Mouse (Mus musculus): ENCODE results near the gene Enkur.
"Not testable (repeated sequence)": the region's sequence is repeated elsewhere in the genome, so short reads cannot be mapped to it uniquely, and the experiment has no call there.

Gene Enkur

DNA sequence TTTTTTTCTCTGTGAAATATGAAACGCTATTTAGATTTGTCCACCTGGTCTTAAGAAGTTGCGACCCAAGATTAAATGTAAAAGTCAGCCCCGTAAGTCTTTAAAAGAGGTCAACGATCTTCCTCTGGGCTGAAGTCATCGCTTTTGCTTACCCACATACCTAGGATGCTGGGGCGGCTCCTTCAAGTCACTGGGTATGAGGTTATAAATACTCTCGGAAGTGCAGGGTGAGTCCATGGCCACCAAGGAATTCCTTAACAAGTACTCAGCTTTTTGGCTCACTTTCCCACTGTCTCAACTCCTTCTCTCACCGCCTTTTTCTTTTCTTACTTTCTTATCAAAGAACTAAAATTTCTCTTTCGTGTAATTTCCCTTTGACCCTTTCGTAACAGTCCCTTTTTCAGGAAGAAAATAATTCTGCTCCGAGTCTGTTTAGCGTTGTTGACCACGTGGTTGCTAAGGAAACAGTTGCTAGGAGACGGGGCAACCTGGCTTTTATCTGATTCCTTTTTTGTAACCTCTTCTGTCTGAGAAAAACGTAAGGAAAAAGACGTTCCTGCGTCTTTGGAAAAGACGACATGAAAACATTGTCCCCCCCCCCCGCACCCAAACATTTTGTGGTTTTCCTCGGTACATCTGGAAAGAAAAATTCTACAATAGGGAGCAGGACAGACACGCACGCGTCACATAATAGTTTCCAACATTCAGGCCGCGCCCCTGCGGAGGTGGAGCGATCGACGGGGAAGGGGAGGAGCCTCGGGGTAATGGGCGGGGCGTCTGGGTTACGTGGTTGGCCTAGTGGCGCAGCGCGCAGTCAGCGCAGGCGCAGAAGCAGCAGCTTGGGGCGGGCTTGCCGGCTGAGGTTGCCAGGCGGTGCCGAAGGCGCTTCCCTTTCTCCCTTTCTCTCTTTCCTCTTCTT, at the start of gene Enkur, which contains the start of gene Thnsl1:
Enkur (minus strand) TSS at position 454 of the 919 bp plus-strand sequence.
Thnsl1 (plus strand) TSS at position 813 of the 919 bp plus-strand sequence.
- DNase-seq, result peak; percentile 95

DNA sequence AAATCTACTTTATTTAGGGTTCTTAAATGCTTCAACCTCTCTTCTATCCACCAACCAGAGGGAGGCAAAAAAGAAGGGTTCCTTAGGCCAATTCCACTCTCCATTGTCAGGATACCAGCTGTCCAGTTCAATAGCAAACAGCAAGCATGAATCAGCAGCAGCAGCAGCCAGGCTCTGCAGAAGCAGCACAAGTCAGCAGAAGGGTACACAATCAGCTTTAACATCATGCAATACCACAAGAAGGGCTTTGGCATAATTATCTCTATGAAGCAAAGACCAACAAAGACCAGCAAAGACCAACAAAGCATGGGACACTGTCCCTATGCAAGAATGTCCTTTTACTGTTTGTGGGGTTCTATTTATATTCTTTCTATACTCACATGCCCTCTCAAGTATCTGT, 49.1 kb upstream of the Enkur start:
- no peak for DNase-seq

DNA sequence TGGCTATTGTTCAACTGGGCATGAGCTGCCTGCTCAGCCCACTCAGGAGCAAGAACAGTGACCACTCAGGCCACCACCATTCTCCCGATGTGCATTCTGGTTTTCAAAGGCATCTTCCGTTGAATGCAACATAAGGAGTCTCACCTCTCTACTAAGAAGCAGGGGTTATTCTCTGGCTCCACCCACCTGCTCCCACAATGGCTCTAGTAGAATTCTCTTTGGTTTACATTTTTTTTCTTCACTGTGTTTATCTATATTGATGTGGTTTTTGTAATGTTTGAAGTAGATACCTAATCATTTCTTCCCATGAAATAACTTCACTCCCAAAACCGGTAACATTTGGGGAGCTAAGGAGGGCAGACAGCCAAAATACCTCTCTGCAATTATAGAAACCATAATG, 48.5 kb upstream of the Enkur start:
- no peak for DNase-seq

DNA sequence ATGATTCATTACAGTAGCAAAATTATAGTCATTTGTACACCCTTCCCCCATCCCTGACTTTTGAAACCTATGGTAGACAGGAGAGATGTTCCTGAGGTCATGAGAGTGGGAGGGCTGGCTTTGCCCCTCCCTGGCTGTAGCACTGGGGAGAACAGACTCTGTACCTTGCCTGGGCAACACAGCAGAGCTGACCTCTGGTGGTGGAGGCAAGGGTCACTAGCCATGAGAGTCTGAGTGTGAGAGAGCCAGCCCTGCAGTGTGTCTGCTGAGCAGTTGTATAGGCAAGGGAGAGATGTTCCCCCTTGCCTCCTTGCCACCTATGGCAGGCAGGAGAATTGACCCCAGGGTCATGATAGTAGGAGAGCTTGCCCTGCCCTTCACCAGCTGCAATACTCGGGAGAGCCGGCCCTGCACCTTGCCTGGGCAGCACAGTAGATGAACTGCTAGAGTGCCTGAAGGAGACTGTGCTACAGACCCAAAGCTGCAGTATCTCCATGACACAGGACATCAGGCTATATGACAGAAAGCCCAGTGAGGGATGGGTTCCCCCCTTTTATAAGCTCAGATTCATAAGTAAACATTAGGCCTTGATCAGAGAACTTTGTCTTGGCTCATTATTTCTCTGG, 40.4 kb upstream of the Enkur start:
- no peak for DNase-seq

DNA sequence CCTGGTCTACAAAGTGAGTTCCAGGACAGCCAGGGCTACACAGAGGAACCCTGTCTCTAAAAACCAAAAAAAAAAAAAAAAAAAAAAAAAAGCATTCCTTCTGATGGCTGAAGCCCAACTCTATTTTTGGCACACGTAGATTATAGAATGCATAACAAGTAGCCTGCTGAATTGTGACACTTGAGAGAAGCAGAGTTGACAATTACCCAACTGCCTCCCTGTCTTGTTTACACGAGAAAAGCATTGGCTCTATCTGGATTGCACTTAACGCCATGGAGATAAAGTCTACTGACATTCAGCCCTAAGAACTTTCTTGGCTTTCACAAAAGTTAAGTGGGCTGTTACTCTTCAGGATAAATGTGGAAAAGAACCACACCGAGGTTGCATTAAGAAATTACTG, 39.8 kb upstream of the Enkur start:
- DNase-seq, result no peak

DNA sequence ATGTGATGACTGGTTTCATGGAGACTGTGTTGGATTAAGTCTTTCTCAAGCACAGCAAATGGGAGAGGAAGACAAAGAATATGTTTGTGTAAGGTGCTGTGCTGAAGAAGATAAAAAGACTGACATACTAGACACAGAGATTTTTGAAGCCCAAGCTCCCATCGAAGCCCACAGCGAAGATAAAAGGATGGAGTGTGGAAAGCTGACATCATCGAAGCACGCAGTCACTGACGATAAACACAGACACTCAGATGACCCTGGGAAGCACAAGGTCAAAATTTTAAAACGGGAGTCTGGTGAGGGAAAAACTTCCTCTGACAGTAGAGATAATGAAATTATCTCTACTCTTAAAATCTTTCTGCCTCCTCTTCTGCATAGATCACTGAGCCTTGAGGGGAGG, 38.9 kb upstream of the Enkur start:
- DNase-seq, result not testable (repeated sequence)

DNA sequence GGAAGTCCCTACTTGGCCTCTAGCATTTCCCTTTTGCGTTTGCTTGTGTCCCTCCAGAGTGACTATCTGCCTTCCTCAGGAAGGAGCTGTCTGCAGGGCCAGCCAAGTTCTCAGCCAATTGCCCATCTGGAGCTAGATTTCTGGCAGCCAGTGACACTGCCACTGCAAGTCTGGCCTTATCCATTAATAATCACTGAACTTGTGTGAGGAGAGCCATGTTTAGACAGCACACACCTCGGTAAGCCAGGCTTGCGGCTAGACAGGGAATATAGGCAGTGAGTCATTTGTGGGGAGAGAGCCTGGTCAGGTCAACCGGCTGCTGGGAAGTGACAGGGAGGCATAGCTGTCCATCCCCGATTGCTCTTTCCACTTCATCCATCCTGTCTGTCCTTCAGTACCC, 31.7 kb upstream of the Enkur start:
- DNase-seq, result no peak

DNA sequence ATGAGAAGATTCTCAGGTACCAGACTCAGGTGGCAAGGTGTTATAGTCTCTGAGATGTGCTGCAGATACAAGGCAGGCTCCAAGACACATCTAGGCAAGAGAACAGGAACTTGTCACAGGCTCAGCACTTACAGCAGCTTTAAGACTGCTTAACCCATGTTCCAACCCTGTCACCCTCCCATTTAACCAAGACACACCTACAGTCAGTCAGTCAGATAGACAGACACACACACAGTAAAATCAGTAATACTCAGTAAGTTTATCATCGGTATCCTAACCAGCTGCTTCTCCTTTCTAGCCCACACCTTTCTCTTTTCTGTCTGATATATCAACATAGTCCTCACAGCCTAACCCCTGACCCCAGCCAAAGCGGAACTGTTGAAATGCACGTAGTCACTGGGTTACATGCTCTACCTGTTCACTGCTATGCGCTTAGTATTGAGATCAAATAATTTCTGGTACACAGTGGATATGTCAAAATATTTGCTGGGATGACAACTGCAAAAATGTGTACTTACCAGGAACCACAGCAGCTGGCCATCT, 30.8 kb upstream of the Enkur start:
- DNase-seq, result no peak

DNA sequence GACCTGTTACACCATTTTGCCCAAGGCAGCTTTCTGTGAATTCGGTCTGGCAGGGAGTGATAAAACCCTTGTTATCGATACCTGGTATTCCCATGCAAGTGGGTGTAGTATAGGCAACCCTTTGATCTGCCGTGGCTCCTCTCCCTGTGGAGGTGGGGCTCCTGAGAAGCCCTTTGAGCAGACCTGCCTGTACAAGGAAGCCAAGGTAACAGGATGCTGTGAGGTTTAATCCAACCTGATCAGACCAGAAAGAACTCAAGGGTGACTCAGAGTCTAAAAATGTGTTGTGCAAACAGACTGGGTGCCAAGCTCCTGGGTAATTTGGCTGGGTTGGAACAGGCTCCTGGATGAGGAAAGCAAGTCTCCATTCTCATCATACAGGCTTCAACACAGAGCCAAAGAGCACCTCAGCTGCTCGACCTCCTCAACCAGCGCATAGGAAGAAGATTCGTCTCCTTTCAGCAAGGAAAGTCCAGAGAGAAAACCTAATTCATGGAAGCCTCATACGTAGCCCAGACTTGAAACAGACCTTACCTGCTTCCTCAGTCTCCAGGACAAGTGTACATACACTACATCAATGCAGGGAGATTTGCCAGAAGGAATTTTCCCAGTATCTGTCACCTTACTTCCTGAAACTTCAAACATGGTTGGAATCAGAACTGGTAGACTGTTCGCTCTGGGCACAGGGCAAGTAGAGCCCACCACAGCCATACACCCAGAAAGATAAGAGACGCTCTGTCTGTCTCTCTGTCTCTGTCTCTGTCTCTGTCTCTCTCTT, 29.9 kb upstream of the Enkur start:
- no peak for DNase-seq

DNA sequence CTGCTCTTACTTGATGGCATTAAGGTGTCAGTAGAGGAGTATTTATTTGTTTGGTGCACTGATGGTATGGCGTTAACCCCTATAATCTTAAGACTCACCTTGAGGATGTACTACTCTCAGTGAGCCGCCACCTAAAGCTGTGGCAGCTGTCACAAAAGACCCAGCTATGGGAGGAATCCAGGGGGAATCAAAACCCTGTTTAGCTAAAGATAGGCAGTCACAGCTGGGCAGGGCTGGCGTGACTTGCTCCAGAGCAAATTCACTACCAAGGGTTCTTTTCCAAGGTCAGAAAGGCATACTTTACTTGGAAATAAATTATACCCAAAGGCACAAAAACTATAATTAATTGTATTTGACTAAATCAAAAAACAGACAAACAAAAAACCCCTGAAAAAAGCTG, 26.0 kb upstream of the Enkur start:
- DNase-seq, result no peak

DNA sequence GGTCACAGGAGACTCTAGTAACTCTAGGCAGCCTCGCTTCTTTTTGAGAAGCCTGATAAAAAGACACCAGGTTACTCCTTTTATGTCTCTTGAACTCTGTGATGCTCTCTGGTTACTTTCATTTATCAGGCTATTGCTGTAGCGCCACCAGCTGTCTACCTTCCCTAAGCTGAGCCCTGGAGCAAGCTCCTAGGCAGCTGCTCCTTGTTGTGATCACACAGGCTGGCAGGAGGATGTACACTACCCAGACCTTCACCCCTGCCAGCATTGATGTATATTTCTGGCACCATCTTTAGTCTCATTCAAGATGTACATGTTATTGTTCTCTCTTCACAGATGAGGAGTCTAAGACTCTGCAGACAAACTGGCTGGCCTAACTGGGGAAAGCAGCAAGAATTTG, 25.1 kb upstream of the Enkur start:
- no peak for DNase-seq

DNA sequence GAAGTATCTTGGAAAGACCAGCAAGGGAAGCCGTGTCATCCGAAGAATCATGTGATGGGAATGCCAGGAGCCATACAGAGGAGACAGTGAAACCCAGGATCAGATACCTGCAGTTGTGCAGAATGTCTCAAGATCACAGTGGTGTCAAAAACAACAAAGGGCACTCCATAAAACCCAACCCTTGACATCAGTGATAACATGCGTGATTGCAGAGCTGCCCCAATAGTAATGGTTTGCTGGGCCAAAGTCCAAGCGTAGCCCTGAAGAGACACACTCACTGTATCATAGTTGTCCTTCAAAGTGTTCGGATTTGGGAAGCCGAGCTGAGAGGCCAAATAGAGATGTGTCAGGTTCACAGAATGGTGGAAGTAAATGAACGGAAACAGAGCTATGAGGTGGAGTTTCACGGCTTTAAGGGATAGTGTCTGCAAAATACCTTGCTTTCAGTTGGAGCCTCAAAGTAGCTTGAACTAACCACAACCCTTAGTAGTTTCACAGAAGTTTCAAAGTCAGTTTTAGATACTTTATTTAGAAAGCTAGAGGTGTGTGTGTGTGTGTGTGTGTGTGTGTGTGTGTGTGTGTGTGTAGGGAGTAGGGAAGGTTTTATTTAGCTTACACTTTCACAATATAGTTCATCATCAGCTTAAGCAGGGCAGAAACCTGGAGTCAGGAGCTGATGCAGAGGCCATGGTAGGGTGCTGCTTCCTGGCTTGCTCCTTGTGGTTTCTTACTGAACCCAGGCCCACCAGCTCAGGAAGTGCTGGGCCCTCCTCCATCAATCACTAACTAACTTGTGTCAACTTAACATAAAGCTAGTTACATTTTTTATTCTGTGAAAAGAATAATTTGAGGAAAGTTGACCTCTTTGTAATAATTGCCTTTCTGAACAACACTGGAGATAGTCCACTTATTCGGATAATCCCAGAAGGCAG, 17.6 kb upstream of the Enkur start:
- DNase-seq, result no peak

DNA sequence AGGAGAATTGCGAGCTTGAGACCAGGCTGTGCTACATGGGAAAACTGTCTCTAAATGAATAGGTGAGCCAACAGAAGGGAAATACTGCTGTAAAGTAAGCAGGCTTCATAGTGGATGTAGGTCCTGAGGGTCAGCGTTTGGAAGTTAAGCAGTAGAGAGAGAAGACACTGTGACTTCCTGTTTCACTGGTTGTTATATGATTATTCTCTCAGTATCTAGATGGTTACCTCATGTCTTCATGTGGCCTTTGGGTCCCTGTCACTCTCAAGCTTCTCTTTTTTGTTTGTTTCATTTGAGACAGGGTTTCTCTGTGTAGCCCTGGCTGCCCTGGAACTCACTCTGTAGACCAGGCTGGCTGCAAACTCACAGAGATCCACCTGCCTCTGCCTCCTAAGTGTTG, 10.1 kb upstream of the Enkur start:
- no peak for DNase-seq

DNA sequence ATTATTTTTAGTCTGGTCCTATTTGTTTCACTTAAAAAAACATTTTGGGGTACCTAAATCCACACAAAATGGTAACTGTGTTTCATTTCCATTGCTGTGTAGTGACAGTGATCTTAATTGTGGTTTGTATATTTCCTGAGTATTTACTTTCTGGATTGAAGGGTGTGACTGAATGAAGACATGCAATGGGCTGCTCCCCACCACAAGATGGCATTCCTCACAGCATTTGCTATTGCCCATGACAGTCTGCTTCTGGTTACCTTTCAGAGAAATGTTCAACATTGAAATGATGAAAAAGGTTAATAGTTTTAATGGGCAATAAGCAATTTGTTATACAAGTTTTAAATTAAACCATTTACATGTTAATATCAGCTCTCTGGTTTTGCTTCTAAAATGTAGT, 9.2 kb upstream of the Enkur start:
- no peak for DNase-seq

DNA sequence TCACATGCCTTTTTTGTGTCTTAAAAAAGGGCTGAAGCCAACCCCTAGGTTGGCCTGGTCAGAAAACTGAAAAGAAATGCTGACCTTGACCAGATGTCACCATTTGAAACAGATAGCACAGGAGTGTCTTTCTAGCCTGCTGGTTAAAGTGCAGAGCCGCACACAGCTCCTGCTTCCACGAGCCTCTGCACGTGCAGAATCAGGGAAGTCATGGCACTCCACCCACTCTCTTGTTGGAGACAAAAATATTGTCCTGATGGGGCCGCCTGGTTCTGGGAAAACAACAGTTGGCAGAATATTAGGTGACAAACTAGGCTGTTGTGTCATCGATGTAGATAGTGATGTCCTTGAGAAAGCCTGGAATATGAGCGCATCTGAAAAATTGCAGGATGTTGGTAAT, 6.2 kb upstream of the Enkur start:
- DNase-seq, result no peak

DNA sequence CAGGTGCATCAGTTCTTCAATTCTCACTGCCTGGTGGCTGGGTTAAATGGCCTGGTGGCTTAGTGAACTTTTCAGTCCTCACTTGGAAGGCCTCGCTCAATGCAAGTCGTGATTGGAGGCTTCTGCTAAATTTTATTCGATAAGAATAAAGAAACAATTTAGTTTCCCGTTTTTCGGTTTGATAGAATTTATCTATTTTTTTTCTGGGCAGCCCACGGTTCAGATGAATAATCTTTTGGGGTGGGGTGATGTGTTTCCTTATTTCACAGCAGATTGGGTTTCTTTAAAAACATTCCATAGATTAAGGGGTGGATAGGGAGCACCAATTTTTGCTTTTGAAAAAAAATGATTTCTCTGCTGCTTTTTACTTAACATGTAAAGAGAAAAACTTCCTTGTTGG, 1.1 kb upstream of the Enkur start:
- DNase-seq, result no peak

DNA sequence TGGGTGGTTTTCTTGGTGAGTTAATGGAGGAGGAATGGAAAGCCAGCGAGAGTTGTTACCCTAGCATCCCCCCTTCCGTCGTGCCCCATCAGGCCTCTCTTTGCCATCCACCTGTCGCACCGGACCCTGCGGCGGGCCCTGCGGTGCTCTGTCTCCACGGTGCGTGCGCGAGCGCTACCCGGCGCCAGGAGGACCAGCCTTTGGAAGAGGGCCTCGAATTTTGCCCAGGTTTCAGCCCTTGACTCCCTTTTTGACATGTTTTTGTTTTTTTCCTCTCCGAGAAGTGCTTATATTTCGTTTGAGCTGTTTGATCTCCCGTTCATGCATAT, 630 bp upstream of the Enkur start:
- no peak for DNase-seq

DNA sequence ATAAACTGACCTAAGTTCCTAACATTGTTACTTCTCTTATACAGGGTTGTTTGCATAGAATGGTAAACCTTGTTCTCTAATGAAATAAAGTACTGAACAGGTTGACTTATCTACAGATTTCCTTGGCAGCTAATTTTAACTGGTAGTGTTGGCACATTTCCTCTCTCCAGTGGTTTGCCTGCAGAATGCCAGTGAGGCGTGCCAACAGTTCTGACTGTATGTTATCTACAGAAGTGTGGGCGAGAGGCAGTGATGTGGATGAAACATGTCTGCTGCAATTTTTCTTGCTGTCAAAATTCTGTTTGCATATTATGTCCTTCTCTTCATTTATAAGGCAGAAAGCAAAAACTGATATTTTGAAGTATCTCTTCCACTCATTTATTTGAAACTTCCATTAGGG, 2.4 kb downstream of the Enkur start:
- no peak for DNase-seq

DNA sequence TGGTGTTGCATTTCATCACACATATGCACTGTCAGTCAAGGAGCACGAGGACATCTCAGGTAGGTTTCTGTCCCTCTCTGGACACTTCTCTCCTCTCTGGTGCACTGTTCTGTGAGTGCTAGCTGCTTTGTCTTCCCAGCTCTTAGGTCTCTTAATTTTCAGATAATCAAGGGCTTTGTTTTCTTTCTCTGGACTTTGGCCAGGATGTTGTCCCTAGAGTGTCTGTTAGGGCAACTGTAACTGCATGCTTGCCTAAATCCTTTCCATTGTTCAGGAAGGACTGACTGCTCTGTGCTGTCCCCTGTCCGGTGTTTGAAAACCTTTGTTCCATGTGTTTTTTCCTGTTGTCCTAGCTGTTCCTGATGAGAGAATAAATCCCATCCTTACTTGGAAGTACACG, 6.1 kb downstream of the Enkur start:
- DNase-seq, result no peak

DNA sequence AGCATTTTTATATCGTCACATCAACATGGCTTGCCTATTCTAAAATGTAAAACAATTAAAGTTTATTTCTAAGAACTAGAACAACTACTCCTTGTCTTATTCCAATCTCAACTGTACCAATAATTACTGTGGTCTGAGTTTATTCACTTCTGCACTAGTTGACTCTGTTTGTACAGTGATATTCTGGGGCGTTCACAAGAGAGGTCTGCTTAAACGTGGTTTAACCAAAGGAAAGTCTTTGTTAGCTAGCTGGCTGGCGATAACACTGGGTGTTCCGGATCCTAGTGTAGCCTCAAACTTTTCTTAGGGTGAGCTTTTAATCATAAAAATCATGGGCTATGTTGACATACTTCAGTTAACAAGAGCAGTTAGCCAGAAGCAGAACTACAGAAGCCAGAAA, 9.9 kb downstream of the Enkur start:
- no peak for DNase-seq

DNA sequence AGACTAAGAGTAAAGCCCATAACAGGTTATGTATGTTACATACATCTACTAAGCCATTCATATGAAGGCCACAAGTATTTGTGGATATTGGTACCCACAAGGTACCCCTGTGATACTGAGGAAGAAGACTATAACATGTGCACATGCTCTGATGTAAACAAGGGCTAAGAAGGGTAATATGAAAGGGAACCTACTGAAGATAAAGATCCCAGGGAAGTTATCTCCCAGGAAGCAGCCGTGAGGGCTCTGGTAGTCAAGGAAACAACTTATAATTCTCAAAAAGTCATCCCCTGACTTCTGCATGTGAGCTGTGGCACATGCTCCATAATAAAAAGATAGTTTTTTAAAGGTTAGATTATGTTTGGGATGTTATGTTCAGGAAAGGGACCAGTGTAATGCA, 13.9 kb downstream of the Enkur start:
- no peak for DNase-seq

DNA sequence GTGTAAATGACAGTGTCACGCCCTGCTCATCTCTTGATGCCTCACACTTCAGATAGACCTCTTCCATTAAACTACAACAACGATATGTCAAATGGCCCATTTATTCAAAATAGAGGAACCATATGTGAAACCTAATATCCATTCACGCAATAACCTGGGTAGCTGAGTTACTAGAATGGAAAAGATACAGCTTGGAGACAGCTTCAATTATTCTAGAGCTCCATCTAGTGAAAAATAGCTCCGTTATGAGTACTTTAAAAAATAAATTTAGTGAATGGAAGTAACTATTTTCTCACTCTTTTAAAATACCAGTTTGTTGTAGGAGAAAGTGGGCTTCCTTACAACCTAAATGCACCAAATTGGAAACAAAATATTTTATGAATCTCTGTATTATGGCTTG, 16.6 kb downstream of the Enkur start:
- DNase-seq, result no peak
